Mouse (Mus musculus): ENCODE measurements around the gene Gm17349.

- TF ChIP-seq CTCF (IDR thresholded peaks at IDR 0.05; ENCODE audit: low read depth) (peak; percentile 95), EP300 (IDR thresholded peaks at IDR 0.05; ENCODE audit: low read depth) (no peak)
Observed at GRCm38 (mm10) chr15:99668881-99669280, 36.4 kb downstream of the Gm17349 start.

All from liver, embryonic 14.5 days (tissue).